Mouse (Mus musculus) adrenal gland, postnatal 14 days (tissue): ENCODE measurements at regions not wholly inside any gene's neighbourhood (a gene's known extent, or its start where the extent isn't known, plus 50 kb on each side); places are given as distances from the start of the nearest gene placed in this dataset.

ENCODE experiments used
- DNase-seq: peaks from one replicate; pipeline ENCODE4 v3.0.0; 2021; ENCODE audit warnings: mixed read lengths

DNA sequence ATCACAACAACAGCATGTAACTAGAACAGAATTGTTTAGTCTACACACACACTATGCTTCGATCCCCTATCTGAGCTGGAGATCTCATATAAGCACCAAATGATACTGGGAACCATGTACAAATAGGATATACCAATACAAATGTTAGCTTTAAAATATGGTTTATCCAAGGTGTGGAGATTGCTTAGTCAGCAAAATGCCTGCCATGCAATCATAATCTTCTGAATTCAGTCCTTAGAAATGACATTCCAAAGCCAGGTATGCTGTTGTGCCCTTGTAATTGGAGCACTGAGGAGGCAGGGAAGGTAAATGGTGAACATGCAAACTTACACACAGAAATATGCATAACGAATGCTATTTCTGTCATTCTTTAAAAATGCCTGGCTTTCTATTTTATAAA is 54.0 kb upstream of the Thsd7b start:
- DNase-seq = no peak

DNA sequence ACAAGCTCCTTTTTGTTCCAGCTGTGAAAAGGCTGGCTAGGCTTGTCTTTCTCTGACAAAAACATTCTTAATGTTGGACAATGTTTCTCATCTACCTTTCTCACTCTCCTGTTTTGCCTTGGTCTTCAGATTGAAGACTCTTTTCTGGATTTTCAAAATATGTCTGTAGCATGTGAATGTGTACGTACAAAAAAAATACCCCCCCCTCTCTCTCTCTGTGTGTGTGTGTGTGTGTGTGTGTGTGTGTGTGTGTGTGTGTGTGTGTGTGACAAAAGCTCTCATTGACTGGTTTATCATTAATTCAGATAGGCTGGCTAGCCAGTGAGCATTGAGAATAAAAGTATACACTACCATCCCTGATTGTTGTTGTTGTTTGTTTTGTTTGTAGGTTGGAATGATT is 64.3 kb upstream of the Thsd7b start:
- no peak for DNase-seq

DNA sequence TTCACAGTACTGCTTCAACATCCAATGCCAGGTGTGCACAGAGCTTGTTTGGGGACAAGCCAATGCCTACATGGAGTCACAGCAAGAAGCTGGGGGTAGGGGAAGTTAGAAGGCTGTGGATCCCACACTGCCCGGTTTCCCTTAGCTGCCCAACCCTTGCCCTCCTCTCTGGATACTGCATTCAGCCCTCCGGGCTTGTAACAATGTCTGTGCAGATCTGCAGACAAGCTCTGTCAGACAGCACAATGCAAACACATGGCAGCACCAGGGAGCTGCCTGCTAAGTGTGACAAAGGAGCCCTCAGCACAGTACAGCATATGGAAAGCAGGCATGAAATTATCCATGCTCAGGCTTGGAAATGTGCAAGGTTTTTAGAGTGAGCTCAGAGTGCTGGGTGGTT is 64.7 kb upstream of the Thsd7b start:
- DNase-seq = no peak

GRCm38 (mm10) chr1:129207674-129208073 is 65.4 kb upstream of the Thsd7b start:
- no peak for DNase-seq

DNA sequence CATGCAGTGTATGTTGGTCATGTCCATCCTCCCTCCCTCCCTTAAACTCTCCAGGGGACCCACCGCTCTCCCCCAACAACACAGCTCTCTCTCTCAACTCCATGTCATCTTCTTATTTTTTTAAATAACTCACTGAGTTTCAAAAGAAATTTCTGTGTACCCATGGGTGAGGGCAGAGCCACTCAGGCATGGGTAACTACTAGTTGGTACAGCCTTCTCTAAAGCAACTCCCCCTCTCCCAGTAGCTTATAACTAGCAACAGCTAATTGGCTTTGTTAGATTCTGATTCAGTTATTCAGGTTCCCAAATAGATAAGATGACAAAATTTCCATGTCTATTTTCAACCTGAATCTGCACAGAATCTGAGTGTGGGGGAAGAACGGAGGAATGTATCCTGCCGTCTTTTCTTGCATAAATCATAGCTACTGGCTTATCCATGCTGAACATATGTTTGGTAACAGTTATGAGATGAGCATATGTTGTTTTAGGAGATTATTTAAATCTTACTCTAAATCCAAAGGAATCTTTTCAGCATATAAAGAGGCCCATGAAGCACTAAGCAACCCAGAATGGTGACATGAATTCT is 92.8 kb upstream of the Thsd7b start:
- no peak for DNase-seq

- no peak for DNase-seq
Measured at GRCm38 (mm10) chr1:129169936-129170335, 103.2 kb upstream of the Thsd7b start.

- DNase-seq = no peak
Measured at GRCm38 (mm10) chr1:129150643-129151042, 122.5 kb upstream of the Thsd7b start.

- no peak for DNase-seq
Measured at GRCm38 (mm10) chr1:129148733-129149388, 124.2 kb upstream of the Thsd7b start.

DNA sequence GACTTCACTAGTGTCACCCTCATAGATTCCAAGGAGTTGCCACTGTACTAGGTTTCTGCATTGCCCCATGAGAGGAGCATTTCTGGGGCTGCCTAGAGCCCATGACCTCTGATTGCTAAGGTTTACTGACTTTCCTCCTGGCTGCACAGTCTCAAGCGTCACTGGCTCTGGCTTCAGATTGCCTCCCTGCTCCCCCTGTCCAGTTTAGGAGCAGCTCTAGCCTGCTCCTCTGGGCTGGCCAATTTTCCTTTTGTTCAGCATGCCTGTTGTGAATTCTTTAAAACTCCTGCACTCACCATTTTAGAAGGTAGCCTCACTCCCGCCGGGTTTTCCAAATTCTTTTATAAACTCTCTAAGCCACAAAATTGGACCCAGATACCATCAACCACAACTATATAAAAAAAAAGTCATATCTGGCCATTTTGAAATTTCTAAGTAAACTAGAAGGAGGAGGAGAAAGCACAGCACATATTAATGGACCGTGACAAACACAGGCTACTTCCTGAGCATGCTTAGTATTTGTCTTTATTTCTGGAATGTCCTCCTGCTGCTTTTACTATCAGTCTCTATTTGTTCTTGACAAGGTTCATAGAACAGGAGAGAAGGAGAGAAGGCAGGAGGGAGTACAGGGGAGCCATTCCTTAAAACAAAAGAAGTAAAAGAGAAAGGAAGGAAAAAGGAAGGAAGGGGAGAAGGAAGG is 126.6 kb upstream of the Thsd7b start:
- no peak for DNase-seq

DNA sequence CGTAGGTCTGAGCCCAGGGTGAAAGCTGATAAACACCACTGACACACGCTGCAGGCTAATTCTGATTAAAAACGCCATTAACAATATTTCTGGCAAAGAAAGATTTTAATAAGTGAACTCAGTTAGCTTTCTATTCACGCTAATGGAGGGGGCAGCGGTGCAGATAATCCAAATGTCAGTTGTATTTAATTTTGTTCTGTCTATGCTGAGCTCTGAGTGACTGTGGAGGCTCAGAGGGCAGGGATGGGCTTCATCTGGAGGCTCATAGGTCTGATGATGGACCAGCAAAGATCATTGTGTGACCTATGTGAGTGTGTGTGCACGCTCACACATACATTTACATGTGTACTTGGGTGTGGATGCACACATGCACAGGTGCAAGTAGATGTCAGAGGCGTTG is 134.3 kb upstream of the Thsd7b start:
- no peak for DNase-seq

DNA sequence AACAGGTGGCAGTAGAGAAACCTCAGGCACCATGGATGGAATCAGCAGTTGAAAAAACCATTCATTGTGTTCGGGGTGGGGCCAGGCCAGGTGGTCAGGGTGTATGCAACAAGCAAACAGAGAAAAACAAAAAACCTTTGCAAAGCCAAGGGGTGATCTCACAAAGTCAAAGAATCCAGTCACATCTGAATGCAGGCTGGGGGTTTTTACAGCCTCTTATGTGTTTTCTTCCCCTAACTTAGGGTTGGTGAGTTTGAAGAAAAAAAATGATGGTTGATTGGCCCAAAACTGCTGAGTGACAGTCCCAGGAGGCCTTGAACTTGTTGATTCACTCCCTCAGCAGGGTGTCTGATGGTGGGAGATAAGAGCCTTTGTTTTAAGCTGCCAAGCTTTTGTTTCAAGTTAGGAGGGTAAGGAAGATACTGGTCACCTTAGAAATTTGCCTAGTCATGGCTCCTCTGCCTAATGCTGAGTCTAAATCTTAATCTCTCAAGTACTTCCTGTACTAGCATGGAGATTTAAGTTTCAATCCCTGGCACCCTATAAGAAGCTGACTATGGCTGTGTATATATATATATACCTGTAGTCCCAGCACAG is 166.0 kb upstream of the Thsd7b start:
- no peak for DNase-seq

DNA sequence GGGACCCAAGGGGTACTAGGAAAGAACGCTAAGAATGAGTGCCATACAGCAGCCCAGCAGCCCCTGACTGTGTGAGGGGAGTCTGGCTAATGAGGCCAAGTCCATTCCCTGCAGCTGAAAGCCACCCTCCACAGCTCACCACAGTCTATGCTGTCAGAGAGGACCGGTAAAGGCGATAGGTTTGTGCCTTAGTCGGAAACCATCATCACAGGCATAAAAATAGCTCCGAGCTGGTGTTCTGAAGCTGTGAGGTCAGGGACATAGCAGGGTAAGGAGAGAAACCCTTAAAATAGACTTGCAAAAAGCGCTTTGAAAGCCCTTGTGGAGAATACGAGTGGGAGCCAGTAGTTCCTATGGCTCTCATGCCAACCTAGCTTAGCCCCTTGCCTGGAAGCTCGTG is 172.1 kb upstream of the Thsd7b start:
- DNase-seq = no peak

DNA sequence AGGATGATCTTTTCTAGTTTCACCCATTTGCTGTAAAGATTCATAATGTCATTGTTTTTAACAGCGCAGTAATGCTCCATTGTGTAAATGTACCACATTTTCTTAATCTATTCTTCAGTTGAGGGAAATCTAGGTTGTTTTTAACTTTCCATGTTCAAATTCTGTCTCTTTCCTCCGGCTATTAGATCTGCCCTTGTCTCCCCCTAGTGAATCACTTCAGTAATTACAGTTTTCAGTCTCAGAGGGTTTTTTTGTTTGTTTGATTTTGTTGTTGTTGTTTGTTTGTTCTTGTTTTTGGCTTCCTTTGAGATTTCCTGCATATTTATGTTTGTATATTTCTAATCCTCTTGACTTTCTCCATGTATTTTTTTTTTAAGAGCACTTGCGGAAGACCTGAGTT is 194.8 kb upstream of the Thsd7b start:
- DNase-seq = no peak

- DNase-seq = peak; percentile 29
Measured at GRCm38 (mm10) chr1:129057182-129057581, 215.9 kb upstream of the Thsd7b start.

DNA sequence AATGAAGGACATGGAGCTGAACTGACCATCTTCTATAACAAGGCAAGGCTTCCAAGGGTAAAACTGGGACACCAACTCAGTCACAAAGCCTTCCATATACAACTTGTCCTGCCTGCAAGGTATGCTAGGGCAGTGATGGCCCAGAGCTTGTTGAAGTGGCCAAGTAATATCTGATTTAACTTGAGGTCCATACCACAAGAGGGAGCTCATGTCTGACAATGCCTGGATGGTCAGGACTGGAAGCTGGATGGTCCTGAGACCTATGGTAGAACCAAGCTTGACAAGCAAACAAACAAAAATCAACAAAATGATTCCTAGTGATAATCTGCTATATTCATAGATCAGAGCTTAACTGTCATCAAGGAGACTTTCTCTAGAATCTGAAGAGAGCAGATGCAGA is 217.8 kb upstream of the Thsd7b start:
- DNase-seq = no peak

DNA sequence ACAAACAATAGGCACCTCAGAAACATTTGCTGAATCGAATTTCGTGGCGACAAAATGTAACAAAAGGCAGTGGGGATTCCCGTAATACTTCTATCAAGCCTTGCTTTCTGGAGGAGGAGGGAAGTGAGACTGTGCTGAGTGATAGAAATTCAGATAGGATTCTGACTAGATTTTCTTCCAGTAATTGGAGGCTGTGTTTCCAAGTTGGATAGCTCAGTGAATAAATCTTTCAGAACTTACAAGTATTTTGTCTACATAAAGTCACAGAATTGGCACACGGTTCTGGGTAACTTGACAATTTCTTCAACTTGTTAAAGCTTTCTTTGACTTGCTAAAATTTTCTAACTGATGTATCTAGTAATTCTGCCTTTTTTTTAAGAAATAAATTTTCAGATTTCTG is 239.4 kb upstream of the Thsd7b start:
- DNase-seq = no peak

DNA sequence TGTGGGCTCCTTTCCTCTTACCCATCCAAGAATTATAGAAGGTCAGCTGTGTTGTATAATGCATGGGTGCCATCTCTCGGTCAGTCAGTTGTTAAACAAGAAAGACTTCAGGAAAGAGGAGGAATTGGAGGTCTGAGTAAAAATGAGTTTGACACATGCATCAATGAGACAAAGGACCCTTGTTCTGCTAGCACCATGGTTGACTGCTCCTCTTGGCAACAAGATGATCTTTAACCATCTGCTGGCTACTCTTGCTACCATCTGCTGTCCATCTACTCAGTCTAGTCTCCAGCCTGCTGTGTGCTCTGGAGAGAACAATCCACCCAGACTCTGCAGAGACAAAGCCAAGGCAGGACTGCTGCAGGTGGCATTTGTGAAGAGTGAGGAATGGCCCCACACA is 267.2 kb upstream of the Thsd7b start:
- no peak for DNase-seq

DNA sequence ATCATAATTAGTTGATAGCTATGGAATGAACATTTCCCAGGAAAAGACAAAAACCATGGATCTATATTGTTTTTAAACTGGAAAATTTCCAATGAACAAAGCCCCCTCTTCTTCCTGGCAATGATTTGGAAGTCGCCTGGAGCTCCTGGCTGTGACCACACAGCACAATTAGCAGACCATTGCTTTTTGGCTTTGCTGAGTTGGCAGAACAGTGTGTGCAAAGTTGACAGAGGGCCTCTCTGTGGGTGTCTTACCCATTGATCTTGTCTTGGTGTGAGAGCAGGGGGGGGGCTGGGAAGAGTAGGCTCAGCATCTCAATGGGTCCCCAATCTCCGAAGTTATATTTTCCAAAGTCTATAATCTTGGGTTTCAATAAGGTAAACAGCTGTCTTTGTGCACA is 270.8 kb upstream of the Thsd7b start:
- no peak for DNase-seq

DNA sequence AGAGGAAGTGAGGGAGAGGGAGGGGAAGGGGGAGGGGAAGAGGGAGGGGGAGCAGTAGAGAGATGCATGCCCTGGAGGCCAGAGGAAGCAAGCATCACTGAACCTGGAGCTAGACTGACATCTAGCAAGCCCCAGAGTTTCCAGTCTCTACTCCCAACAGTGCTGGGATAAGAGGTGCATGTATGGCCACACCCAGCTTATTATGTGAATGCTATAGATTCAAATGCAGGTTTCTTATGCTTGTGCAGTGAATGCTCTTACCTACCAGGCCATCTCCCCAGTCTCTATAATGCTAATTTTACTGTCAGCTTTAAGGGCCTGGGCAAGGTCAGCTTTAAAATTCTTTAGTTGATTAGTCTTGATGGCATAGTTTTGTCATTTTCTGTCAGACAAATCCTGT is 271.3 kb upstream of the Thsd7b start:
- no peak for DNase-seq

DNA sequence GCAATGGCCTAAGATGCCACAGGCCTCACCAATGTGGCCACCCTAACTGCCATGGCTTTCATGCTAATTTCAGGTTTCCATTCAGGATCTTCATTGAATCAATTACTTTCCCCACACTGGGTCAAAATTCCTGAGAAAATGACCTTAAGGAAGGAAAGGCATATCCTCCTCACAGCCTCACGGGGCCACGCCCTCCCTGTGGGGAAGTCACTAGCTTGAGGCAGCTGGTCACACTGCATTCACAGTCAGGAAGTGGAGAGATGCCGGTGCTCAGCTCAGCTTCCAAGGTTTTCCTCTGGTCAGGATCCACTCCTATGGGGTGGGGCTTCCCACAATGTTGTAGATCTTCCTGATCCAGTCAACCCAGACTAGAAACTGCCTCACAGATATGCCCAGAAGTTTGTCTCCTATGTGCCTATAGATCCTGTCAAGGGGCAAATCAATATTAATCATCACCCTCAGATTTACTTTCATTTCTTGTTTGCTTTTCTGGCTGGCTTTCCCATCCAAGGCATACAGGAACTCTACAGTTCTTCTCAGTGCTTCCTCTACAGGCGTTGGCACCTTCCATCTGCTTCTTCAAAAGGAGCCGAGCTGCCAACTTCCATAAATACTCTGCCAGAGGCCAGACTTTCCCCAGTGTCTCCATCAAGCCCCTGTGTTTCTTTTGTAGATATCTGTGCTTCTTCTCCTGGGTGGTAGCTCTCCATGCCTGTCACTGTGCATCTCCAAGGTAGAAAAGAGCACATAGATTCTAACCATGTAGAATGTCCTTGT is 273.2 kb upstream of the Thsd7b start:
- no peak for DNase-seq

GRCm38 (mm10) chr1:128994655-128995054 is 278.4 kb upstream of the Thsd7b start:
- DNase-seq = no peak

- no peak for DNase-seq
Measured at GRCm38 (mm10) chr1:128983411-128983810, 289.7 kb upstream of the Thsd7b start.

DNA sequence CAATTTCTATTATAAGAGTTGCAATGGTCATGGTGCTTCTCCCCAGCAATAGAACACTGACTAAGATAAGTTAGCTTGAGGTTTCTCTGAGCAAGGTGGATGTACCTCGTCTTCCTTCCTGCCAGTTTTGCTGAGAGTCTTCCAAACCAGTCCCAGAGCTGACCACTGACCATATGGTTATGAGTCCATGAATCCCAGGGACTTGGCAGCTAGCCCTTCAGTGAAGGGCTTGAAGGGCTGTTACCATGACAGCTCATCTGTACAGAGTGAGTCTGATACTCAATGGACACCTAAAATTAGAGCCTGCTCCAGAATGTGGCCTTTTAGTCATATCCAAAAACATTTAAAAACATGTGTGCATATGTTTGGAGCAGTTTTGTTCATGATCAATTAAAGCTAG is 297.5 kb upstream of the Thsd7b start:
- DNase-seq = no peak
